Mouse (Mus musculus) adrenal gland, adult 18-20 months (tissue): ENCODE measurements around the gene H2-Eb2. TPM values are rescaled to one million over a fixed set of nuclear protein-coding genes. Genes with fewer than 3 reads are reported as not detected.

Experiments
- total RNA-seq, 2 experiments: library from RNA; stranded (reverse); gene quantifications; 1 replicate in 1 of 2; 2 replicates in 1 of 2; pipeline ENCODE4 v1.2.3; 2021

Gene H2-Eb2
- total RNA-seq, 2 experiments from 2014 or later, result not detected

Other genes with a start within 250 kb of the H2-Eb2 start
- gene H2-Oa, start 233.3 kb upstream of the H2-Eb2 start, total RNA-seq, result under 1 TPM; 0.36 to 0.54 TPM
- gene H2-DMa, start 206.1 kb upstream of the H2-Eb2 start, total RNA-seq, result 10 to 100 TPM; 14.7 to 21.0 TPM
- gene Brd2, start 203.0 kb upstream of the H2-Eb2 start, total RNA-seq, result 100 to 1,000 TPM; 199 to 244 TPM
- gene H2-DMb2, start 182.4 kb upstream of the H2-Eb2 start, total RNA-seq, result 1 to 10 TPM; 2.0 to 3.8 TPM
- gene H2-DMb1, start 172.6 kb upstream of the H2-Eb2 start, total RNA-seq, result 10 to 100 TPM in 1 of 2 experiments, 1 to 10 TPM in 1; 8.5 to 13.3 TPM
- 10 to 100 TPM; 13.8 to 24.9 TPM for gene Tap1, start 138.1 kb upstream of the H2-Eb2 start, total RNA-seq
- gene Psmb9, start 137.9 kb upstream of the H2-Eb2 start, total RNA-seq, result 10 to 100 TPM; 15.2 to 31.6 TPM
- gene Psmb8, start 127.9 kb upstream of the H2-Eb2 start, total RNA-seq, result 10 to 100 TPM; 36.2 to 74.2 TPM
- gene Tap2, start 122.1 kb upstream of the H2-Eb2 start, total RNA-seq, result 10 to 100 TPM; 51.6 to 60.9 TPM
- gene H2-Ob, start 86.8 kb upstream of the H2-Eb2 start, total RNA-seq, result under 1 TPM; 0.40 to 0.99 TPM
- 100 to 1,000 TPM in 1 of 2 experiments, 10 to 100 TPM in 1; 90.9 to 173 TPM for gene H2-Ab1, start 68.0 kb upstream of the H2-Eb2 start, total RNA-seq
- gene H2-Aa, start 37.8 kb upstream of the H2-Eb2 start, total RNA-seq, result 100 to 1,000 TPM; 119 to 219 TPM
- gene H2-Eb1, start 19.8 kb upstream of the H2-Eb2 start, total RNA-seq, result 100 to 1,000 TPM; 134 to 220 TPM
- gene Btnl2, start 29.2 kb downstream of the H2-Eb2 start, total RNA-seq, result under 1 TPM; 0.27 to 0.38 TPM
- not detected for gene Btnl1, start 51.5 kb downstream of the H2-Eb2 start, total RNA-seq
- gene BC051142, start 73.2 kb downstream of the H2-Eb2 start, total RNA-seq, result 1 to 10 TPM; 2.4 to 3.7 TPM
- gene Btnl4, start 151.7 kb downstream of the H2-Eb2 start, total RNA-seq, result not detected
- gene Btnl6, start 191.7 kb downstream of the H2-Eb2 start, total RNA-seq, result not detected
- 10 to 100 TPM; 26.2 to 31.5 TPM for gene Notch4, start 238.6 kb downstream of the H2-Eb2 start, total RNA-seq